Mouse (Mus musculus): Measurements from ENCODE around the gene Krt8. TPM values are rescaled to one million over a fixed set of nuclear protein-coding genes. Genes with fewer than 3 reads are reported as not detected.

The Krt8 gene
- total and polyA plus RNA-seq, 2 experiments from 2014 or later, result 0.60 to 1.6 TPM

- Histone ChIP-seq H3K9ac (replicated peaks; ENCODE audit: low read length, poor library complexity, severe bottlenecking) (no peak overlapping the region), H3K27me3 (ENCODE audit: insufficient read depth, low read length) (no peaks in the 10 kb centered on the region), H3K36me3 (ENCODE audit: insufficient read depth, low read length) (no peaks in the 10 kb centered on the region), H3K27ac (ENCODE audit: low read depth, low read length) (no peak overlapping the region), H3K4me2 (ENCODE audit: low read depth, low read length, poor library complexity, severe bottlenecking) (no peak overlapping the region), H3K4me1 (ENCODE audit: insufficient read depth, low read length) (no peaks in the 10 kb centered on the region), H3K9me3 (ENCODE audit: low read length) (no peaks in the 10 kb centered on the region), H3K4me3 (ENCODE audit: low read depth, low read length) (no peak overlapping the region)
- WGBS, result 88% methylated on average over 4 of the region's 4 CpGs
- DNase-seq (ENCODE audit: low spot score), result no peak
- no peak for TF ChIP-seq CTCF (IDR thresholded peaks at IDR 0.05)
- no peak for ATAC-seq (ENCODE audit: low FRiP score)
These were observed 8.6 kb downstream of the Krt8 start for GRCm38 (mm10) chr15:101995484-101996236.

- Histone ChIP-seq H3K36me3 (ENCODE audit: insufficient read depth, low read length) (no peaks in the 10 kb centered on the region), H3K4me2 (ENCODE audit: low read depth, low read length, poor library complexity, severe bottlenecking) (no peak overlapping the region), H3K27ac (ENCODE audit: low read depth, low read length) (no peak overlapping the region), H3K9me3 (ENCODE audit: low read length) (no peaks in the 10 kb centered on the region), H3K9ac (replicated peaks; ENCODE audit: low read length, poor library complexity, severe bottlenecking) (no peak overlapping the region), H3K4me1 (ENCODE audit: insufficient read depth, low read length) (no peaks in the 10 kb centered on the region), H3K27me3 (ENCODE audit: insufficient read depth, low read length) (no peaks in the 10 kb centered on the region), H3K4me3 (ENCODE audit: low read depth, low read length) (no peak overlapping the region)
- DNase-seq (ENCODE audit: low spot score), result no peak
- no peak for TF ChIP-seq CTCF (IDR thresholded peaks at IDR 0.05)
- WGBS, result 93% methylated on average over 6 of the region's 6 CpGs
- ATAC-seq (ENCODE audit: low FRiP score), result no peak
These were observed 9.9 kb downstream of the Krt8 start for GRCm38 (mm10) chr15:101994365-101994764.

- 85% methylated on average over 6 of the region's 6 CpGs for WGBS
- Histone ChIP-seq H3K4me1 (ENCODE audit: insufficient read depth, low read length) (no peaks in the 10 kb centered on the region), H3K4me2 (ENCODE audit: low read depth, low read length, poor library complexity, severe bottlenecking) (no peak overlapping the region), H3K27me3 (ENCODE audit: insufficient read depth, low read length) (no peaks in the 10 kb centered on the region), H3K27ac (ENCODE audit: low read depth, low read length) (no peak overlapping the region), H3K9me3 (ENCODE audit: low read length) (no peaks in the 10 kb centered on the region), H3K4me3 (ENCODE audit: low read depth, low read length) (no peak overlapping the region), H3K36me3 (ENCODE audit: insufficient read depth, low read length) (no peaks in the 10 kb centered on the region), H3K9ac (replicated peaks; ENCODE audit: low read length, poor library complexity, severe bottlenecking) (no peak overlapping the region)
- TF ChIP-seq CTCF (IDR thresholded peaks at IDR 0.05), result no peak
- ATAC-seq (ENCODE audit: low FRiP score) (no peak), DNase-seq (ENCODE audit: low spot score) (no peak)
These were observed 13.3 kb downstream of the Krt8 start for GRCm38 (mm10) chr15:101990946-101991345.

GRCm38 (mm10) chr15:101988714-101989113 lies 15.6 kb downstream of the Krt8 start:
- Histone ChIP-seq H3K9ac (replicated peaks; ENCODE audit: low read length, poor library complexity, severe bottlenecking) (no peak overlapping the region), H3K9me3 (ENCODE audit: low read length) (no peaks in the 10 kb centered on the region), H3K4me1 (ENCODE audit: insufficient read depth, low read length) (no peaks in the 10 kb centered on the region), H3K36me3 (ENCODE audit: insufficient read depth, low read length) (no peaks in the 10 kb centered on the region), H3K27me3 (ENCODE audit: insufficient read depth, low read length) (no peaks in the 10 kb centered on the region), H3K27ac (ENCODE audit: low read depth, low read length) (no peak overlapping the region), H3K4me2 (ENCODE audit: low read depth, low read length, poor library complexity, severe bottlenecking) (no peak overlapping the region), H3K4me3 (ENCODE audit: low read depth, low read length) (no peak overlapping the region)
- DNase-seq (ENCODE audit: low spot score) (no peak), ATAC-seq (ENCODE audit: low FRiP score) (no peak)
- 64% methylated on average over 8 of the region's 8 CpGs for WGBS
- TF ChIP-seq CTCF (IDR thresholded peaks at IDR 0.05), result peak; percentile 35

- no peaks in the 10 kb centered on the region for H3K4me1 ChIP-seq (ENCODE audit: insufficient read depth, low read length)
- no peak overlapping the region for H3K27ac ChIP-seq (ENCODE audit: low read depth, low read length)
- H3K36me3 ChIP-seq (ENCODE audit: insufficient read depth, low read length), result no peaks in the 10 kb centered on the region
- H3K27me3 ChIP-seq (ENCODE audit: insufficient read depth, low read length), result no peaks in the 10 kb centered on the region
- under 1% methylated on average over 10 of the region's 10 CpGs for WGBS
- no peak overlapping the region for H3K9ac ChIP-seq (replicated peaks; ENCODE audit: low read length, poor library complexity, severe bottlenecking)
- peak; percentile 96 for TF ChIP-seq CTCF (IDR thresholded peaks at IDR 0.05)
- peak; percentile 85 for DNase-seq (ENCODE audit: low spot score)
- no peak overlapping the region for H3K4me3 ChIP-seq (ENCODE audit: low read depth, low read length)
- no peak overlapping the region for H3K4me2 ChIP-seq (ENCODE audit: low read depth, low read length, poor library complexity, severe bottlenecking)
- no peak for ATAC-seq (ENCODE audit: low FRiP score)
- no peaks in the 10 kb centered on the region for H3K9me3 ChIP-seq (ENCODE audit: low read length)
These were observed 16.2 kb downstream of the Krt8 start for GRCm38 (mm10) chr15:101988119-101988518.

GRCm38 (mm10) chr15:101984746-101985145 lies 19.5 kb downstream of the Krt8 start:
- no peaks in the 10 kb centered on the region for H3K27me3 ChIP-seq (ENCODE audit: insufficient read depth, low read length)
- H3K9me3 ChIP-seq (ENCODE audit: low read length), result no peaks in the 10 kb centered on the region
- TF ChIP-seq CTCF (IDR thresholded peaks at IDR 0.05), result no peak
- WGBS, result 23% methylated on average over 6 of the region's 6 CpGs
- H3K4me2 ChIP-seq (ENCODE audit: low read depth, low read length, poor library complexity, severe bottlenecking), result no peak overlapping the region
- no peaks in the 10 kb centered on the region for H3K36me3 ChIP-seq (ENCODE audit: insufficient read depth, low read length)
- DNase-seq (ENCODE audit: low spot score) (no peak), ATAC-seq (ENCODE audit: low FRiP score) (no peak)
- H3K4me3 ChIP-seq (ENCODE audit: low read depth, low read length), result no peak overlapping the region
- H3K9ac ChIP-seq (replicated peaks; ENCODE audit: low read length, poor library complexity, severe bottlenecking), result no peak overlapping the region
- H3K4me1 ChIP-seq (ENCODE audit: insufficient read depth, low read length), result no peaks in the 10 kb centered on the region
- H3K27ac ChIP-seq (ENCODE audit: low read depth, low read length), result peak overlapping the region; percentile 68; the same call in 1 of the 2 replicates

All from midbrain, postnatal 0 days (tissue).